Mouse (Mus musculus) adrenal gland, postnatal 4 days (tissue): ENCODE results near the gene Sugct. TPM values are rescaled to one million over a fixed set of nuclear protein-coding genes. Genes with fewer than 3 reads are reported as not detected.

Source experiments
- DNase-seq, 2 experiments: peaks; one replicate each; pipeline ENCODE4 v3.0.0; 2021 to 2022; ENCODE audit warnings: low spot score in 2 of 2, mixed read lengths in 2 of 2
- total RNA-seq, 2 experiments: library from RNA; stranded (reverse); gene quantifications; 2 replicates each; pipeline ENCODE4 v1.2.3; 2021

The Sugct gene
- total RNA-seq, 2 experiments from 2014 or later, result 9.5 to 11.7 TPM

GRCm38 (mm10) chr13:17297462-17298005, 397.8 kb downstream of the Sugct start:
- no peak for DNase-seq

- DNase-seq, result no peak
Measured at GRCm38 (mm10) chr13:17296912-17297311, 398.4 kb downstream of the Sugct start.

- no peak for DNase-seq
Measured at GRCm38 (mm10) chr13:17296460-17296859, 398.9 kb downstream of the Sugct start.

- no peak for DNase-seq
Measured at GRCm38 (mm10) chr13:17291057-17291456, 404.3 kb downstream of the Sugct start.

- no peak for DNase-seq
Measured at GRCm38 (mm10) chr13:17288377-17288776, 407.0 kb downstream of the Sugct start.

- no peak for DNase-seq
Measured at GRCm38 (mm10) chr13:17245936-17246335, 449.4 kb downstream of the Sugct start.

GRCm38 (mm10) chr13:17216524-17216923, 478.8 kb downstream of the Sugct start:
- no peak for DNase-seq

- DNase-seq, result no peak
Measured at GRCm38 (mm10) chr13:17212681-17213080, 482.7 kb downstream of the Sugct start.

- no peak for DNase-seq
Measured at GRCm38 (mm10) chr13:17190180-17190762, 505.1 kb downstream of the Sugct start.

GRCm38 (mm10) chr13:17185253-17185652, 510.1 kb downstream of the Sugct start:
- no peak for DNase-seq

GRCm38 (mm10) chr13:17165917-17166316, 529.4 kb downstream of the Sugct start:
- DNase-seq, result no peak

- no peak for DNase-seq
Measured at GRCm38 (mm10) chr13:17164721-17165120, 530.6 kb downstream of the Sugct start.

GRCm38 (mm10) chr13:17146441-17146992, 548.8 kb downstream of the Sugct start:
- DNase-seq, result no peak

GRCm38 (mm10) chr13:17116073-17116472, 579.3 kb downstream of the Sugct start:
- no peak for DNase-seq

- DNase-seq, result no peak
Measured at GRCm38 (mm10) chr13:17102372-17102771, 593.0 kb downstream of the Sugct start.

GRCm38 (mm10) chr13:17086547-17086946, 608.8 kb downstream of the Sugct start:
- DNase-seq, result no peak

GRCm38 (mm10) chr13:17086146-17086545, 609.2 kb downstream of the Sugct start:
- DNase-seq, result no peak

- no peak for DNase-seq
Measured at GRCm38 (mm10) chr13:17084946-17085852, 610.2 kb downstream of the Sugct start.

GRCm38 (mm10) chr13:17081618-17082017, 613.7 kb downstream of the Sugct start:
- DNase-seq, result no peak

GRCm38 (mm10) chr13:17065552-17065951, 629.8 kb downstream of the Sugct start:
- DNase-seq, result no peak

- DNase-seq, result no peak
Measured at GRCm38 (mm10) chr13:17056650-17057049, 638.7 kb downstream of the Sugct start.
